8 mouse cellular contexts compared by ENCODE assay signal in the genomic region with DNA sequence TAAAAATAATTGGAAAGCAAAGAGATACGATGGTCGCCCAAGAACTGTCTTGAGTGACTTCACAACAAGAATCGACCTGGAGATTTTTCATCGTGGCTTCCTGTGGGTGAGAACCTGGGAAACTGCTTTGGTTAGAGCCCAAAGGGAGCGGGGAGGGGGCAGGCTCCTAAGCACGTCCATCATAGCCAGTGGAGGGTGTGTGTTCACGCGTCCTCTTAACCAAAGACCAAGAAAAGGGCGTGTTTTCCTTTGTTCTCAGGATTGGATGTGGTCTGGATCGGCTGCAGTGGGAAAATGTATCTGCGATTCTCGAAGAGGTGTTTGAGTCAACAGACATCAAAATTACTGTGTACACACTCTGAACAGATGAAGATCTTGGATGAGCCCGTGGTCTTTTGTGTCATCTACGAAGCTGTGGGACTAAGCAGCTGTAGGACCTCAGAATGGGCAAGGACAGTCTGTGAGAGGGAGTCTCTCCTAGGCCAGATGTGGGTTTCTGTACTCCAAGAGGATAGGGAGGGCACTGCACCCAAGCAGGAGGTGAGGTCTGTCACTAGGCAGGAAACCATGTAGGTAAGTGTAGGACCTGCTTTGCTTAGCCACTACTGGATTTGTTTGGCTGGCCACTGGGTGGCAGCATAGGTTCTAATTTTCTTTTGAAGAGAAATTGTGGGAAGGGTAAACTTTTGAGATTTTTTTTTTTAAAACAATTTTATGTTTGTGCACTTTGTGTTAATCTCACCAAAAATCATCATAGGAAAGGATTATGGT. TPM values are rescaled to one million over a fixed set of nuclear protein-coding genes. Genes with fewer than 3 reads are reported as not detected.
A peak's percentile ranks its signal among the peaks of the same experiment; 100 is the strongest.
DNase-seq lines count a peak whose midpoint lies in the region; ATAC-seq lines count a peak whose summit lies in the region.

No protein-coding gene starts in this region.

- no peak overlapping the region for H3K4me2 ChIP-seq in lung, embryonic 16.5 days (ENCODE audit: low read depth, low read length)

- no peak overlapping the region for H3K4me3 ChIP-seq in lung, embryonic 16.5 days (ENCODE audit: low read length)

- WGBS in lung, embryonic 16.5 days = 72% methylated on average over 14 of the region's 14 CpGs

- intact Hi-C loops in heart, postnatal 14 days (cut with DNase I) = loop anchor here (1.0 to 2.0 kb wide), 2 partner anchors 50 to 186 kb away; no protein-coding TSS in a partner anchor

- peak; percentile 63 for ATAC-seq in common myeloid progenitor, adult 5-6 weeks (replicated peaks; ENCODE audit: low read depth, poor library complexity, severe bottlenecking)
- peak; percentile 76 for ATAC-seq in lung, embryonic 16.5 days (ENCODE audit: low read depth)

- no peaks in the 10 kb centered on the region for H3K9me3 ChIP-seq in lung, embryonic 16.5 days (ENCODE audit: control insufficient read depth, low read length)

- H3K4me1 ChIP-seq in lung, embryonic 16.5 days (replicated peaks; ENCODE audit: control insufficient read depth, insufficient read depth, low read length) = peaks cover 10% of the 10 kb centered on the region

- H3K27me3 ChIP-seq in lung, embryonic 16.5 days (ENCODE audit: control insufficient read depth, insufficient read depth, low read depth, low read length) = no peaks in the 10 kb centered on the region

- no peak overlapping the region for H3K9ac ChIP-seq in lung, embryonic 16.5 days (ENCODE audit: low read length)

- peak overlapping the region; percentile 38; the same call in 1 of the 2 replicates for H3K27ac ChIP-seq in lung, embryonic 16.5 days (ENCODE audit: low read length)

- H3K36me3 ChIP-seq in lung, embryonic 16.5 days (ENCODE audit: control insufficient read depth, insufficient read depth, low read length) = peaks cover 20% of the 10 kb centered on the region

- DNase-seq in CD4-positive, CD25-positive, alpha-beta regulatory T cell, adult 2 months (ENCODE audit: low read depth, low spot score) = peak; percentile 79
- DNase-seq in MN1 (ENCODE audit: low spot score) = peak; percentile 73
- DNase-seq in heart, postnatal 14 days = peak; percentile 65 to 77
- DNase-seq in kidney, postnatal 4 days = peak; percentile 85 to 88
- peak; percentile 69 for DNase-seq in retina, postnatal 1 day
- no peak for DNase-seq in ovary, postnatal 10 days (ENCODE audit: low spot score)

RNA-seq across cellular contexts. Expression of a gene that starts 6.8 kb away (rescaled TPM):
- 58.8 and 59.1 TPM in 2 replicates for total RNA-seq in common myeloid progenitor, adult 5-6 weeks (2017)
- total RNA-seq in heart, postnatal 14 days (2021) = 10 to 100 TPM; 10.7 to 12.9 TPM
- 67.8 and 68.4 TPM in 2 replicates for polyA plus RNA-seq in lung, embryonic 16.5 days (2015; fragmentation: Nextera tagmentation; extraction: Ambion mirVana)

RNA-seq across cellular contexts. Expression of a gene that starts 6.9 kb away (rescaled TPM):
- 77.6 and 92.6 TPM in 2 replicates for total RNA-seq in common myeloid progenitor, adult 5-6 weeks (2017)
- total RNA-seq in heart, postnatal 14 days (2021) = 10 to 100 TPM; 24.3 to 26.5 TPM
- 18.1 and 19.7 TPM in 2 replicates for polyA plus RNA-seq in lung, embryonic 16.5 days (2015; fragmentation: Nextera tagmentation; extraction: Ambion mirVana)

RNA-seq across cellular contexts. Expression of a gene that starts 16.1 kb away (rescaled TPM):
- total RNA-seq in common myeloid progenitor, adult 5-6 weeks (2017) = 0.05 and 1.4 TPM in 2 replicates
- 100 to 1,000 TPM; 243 TPM for total RNA-seq in heart, postnatal 14 days (2021)
- 9.9 and 10.5 TPM in 2 replicates for polyA plus RNA-seq in lung, embryonic 16.5 days (2015; fragmentation: Nextera tagmentation; extraction: Ambion mirVana)

RNA-seq across cellular contexts. Expression of a gene that starts 34.7 kb away (rescaled TPM):
- 28.4 and 29.1 TPM in 2 replicates for total RNA-seq in common myeloid progenitor, adult 5-6 weeks (2017)
- 1 to 10 TPM in 1 of 2 experiments, under 1 TPM in 1; 0.96 to 1.8 TPM for total RNA-seq in heart, postnatal 14 days (2021)
- polyA plus RNA-seq in lung, embryonic 16.5 days (2015; fragmentation: Nextera tagmentation; extraction: Ambion mirVana) = 2.6 and 3.2 TPM in 2 replicates

RNA-seq across cellular contexts. Expression of a gene that starts 38.1 kb away (rescaled TPM):
- 2.1 and 2.2 TPM in 2 replicates for total RNA-seq in common myeloid progenitor, adult 5-6 weeks (2017)
- total RNA-seq in heart, postnatal 14 days (2021) = under 1 TPM; 0.17 to 0.83 TPM
- polyA plus RNA-seq in lung, embryonic 16.5 days (2015; fragmentation: Nextera tagmentation; extraction: Ambion mirVana) = 2.7 and 3.6 TPM in 2 replicates

Comparison
In these comparisons a context has a peak if more than half of its experiments do, and no peak if none do; other contexts are left out.
1. RNA of a gene that starts 16.1 kb away (total RNA-seq): 243 TPM in heart, postnatal 14 days; 0.05 to 1.4 TPM in common myeloid progenitor, adult 5-6 weeks; every median in the first group is over 100 times any median in the second.